Comparison of ENCODE assay signal across 20 mouse cellular contexts in the genomic region with DNA sequence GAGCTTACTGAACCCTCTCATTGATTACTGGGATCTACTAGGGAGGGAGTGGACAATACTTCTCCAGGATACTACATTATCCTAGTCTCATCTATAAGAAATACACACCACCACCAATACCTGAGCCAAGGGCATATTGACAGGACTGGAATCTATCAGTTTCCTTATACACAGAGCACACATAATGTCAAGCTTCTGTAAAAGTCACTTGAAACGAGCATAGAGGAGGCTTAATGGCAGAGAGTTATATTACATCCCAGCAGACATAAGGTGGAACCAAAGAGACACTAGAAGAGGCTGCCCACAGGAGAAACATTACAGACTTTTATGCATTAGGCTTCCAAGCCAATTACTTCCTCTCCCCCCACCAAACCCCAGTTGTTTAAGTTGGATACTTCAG. TPM values are rescaled to one million over a fixed set of nuclear protein-coding genes. Genes with fewer than 3 reads are reported as not detected.
"Had no signal": no experiment of that assay in that cellular context is flagged by ENCODE, and none has a peak within 500 bp of the region (broad histone marks: within the 10 kb centered on the region; RNA-seq: fewer than 3 reads in every experiment).

No protein-coding gene starts in this region.

- H3K36me3 ChIP-seq: kidney, embryonic 15.5 days; limb, embryonic 10.5 days; liver, embryonic 15.5 days; neural tube, embryonic 15.5 days had no signal

- H3K27me3 ChIP-seq: liver, embryonic 15.5 days; neural tube, embryonic 15.5 days had no signal

- H3K9me3 ChIP-seq: kidney, embryonic 15.5 days; limb, embryonic 10.5 days; liver, embryonic 15.5 days; neural tube, embryonic 15.5 days had no signal

- DNase-seq: kidney, adult 2 months; kidney, postnatal 14 days; lung, adult 2 months; lung, postnatal 36 days; thymus, postnatal 4 days had no signal

- H3K27ac ChIP-seq: kidney, embryonic 15.5 days; limb, embryonic 10.5 days; liver, embryonic 15.5 days; neural tube, embryonic 15.5 days; stomach, postnatal 0 days had no signal

- H3K4me2 ChIP-seq: kidney, embryonic 15.5 days; liver, embryonic 11.5 days; liver, embryonic 15.5 days; neural tube, embryonic 15.5 days had no signal

- H3K4me3 ChIP-seq: kidney, embryonic 15.5 days; limb, embryonic 10.5 days; liver, embryonic 15.5 days; neural tube, embryonic 15.5 days had no signal

- H3K9ac ChIP-seq: kidney, embryonic 15.5 days; liver, embryonic 15.5 days; neural tube, embryonic 15.5 days had no signal

- H3K4me1 ChIP-seq: kidney, embryonic 15.5 days; limb, embryonic 10.5 days; liver, embryonic 15.5 days; neural tube, embryonic 15.5 days had no signal

- ATAC-seq: lung, postnatal 0 days had no signal

RNA-seq across cellular contexts. Expression of gene Gm18336, which starts 13.6 kb away (rescaled TPM):
- total RNA-seq: layer of hippocampus, adult 8-10 months; layer of hippocampus, postnatal 14 days; left cerebral cortex, adult 18-20 months; megakaryocyte progenitor cell, adult 5-6 weeks had no signal
- polyA plus RNA-seq: kidney, adult 2 months; kidney, embryonic 15.5 days; limb, embryonic 10.5 days; limb, embryonic 14.5 days; liver, embryonic 11.5 days; liver, embryonic 15.5 days; lung, postnatal 0 days; neural tube, embryonic 11.5 days; neural tube, embryonic 15.5 days; stomach, postnatal 0 days had no signal

RNA-seq across cellular contexts. Expression of gene Zfp92, which starts 26.0 kb away (rescaled TPM):
- total RNA-seq: megakaryocyte progenitor cell, adult 5-6 weeks had no signal
- polyA plus RNA-seq: liver, embryonic 11.5 days; liver, embryonic 15.5 days; neural tube, embryonic 11.5 days had no signal

RNA-seq across cellular contexts. Expression of gene Gm45015, which starts 48.3 kb away (rescaled TPM):
- total RNA-seq: layer of hippocampus, adult 8-10 months; layer of hippocampus, postnatal 14 days; left cerebral cortex, adult 18-20 months; left cerebral cortex, postnatal 14 days; megakaryocyte progenitor cell, adult 5-6 weeks had no signal
- polyA plus RNA-seq: kidney, adult 2 months; kidney, embryonic 15.5 days; large intestine, adult 2 months; limb, embryonic 10.5 days; limb, embryonic 14.5 days; liver, embryonic 11.5 days; liver, embryonic 15.5 days; lung, adult 2 months; lung, postnatal 0 days; neural tube, embryonic 11.5 days; neural tube, embryonic 15.5 days; stomach, postnatal 0 days had no signal

RNA-seq across cellular contexts. Expression of gene Trex2, which starts 50.2 kb away (rescaled TPM):
- total RNA-seq: layer of hippocampus, adult 8-10 months; layer of hippocampus, postnatal 14 days; left cerebral cortex, adult 18-20 months; left cerebral cortex, postnatal 14 days; megakaryocyte progenitor cell, adult 5-6 weeks had no signal
- polyA plus RNA-seq: kidney, adult 2 months; limb, embryonic 10.5 days; liver, embryonic 11.5 days; liver, embryonic 15.5 days; neural tube, embryonic 11.5 days; neural tube, embryonic 15.5 days had no signal
